Mouse (Mus musculus) adrenal gland, adult 18-20 months (tissue): ENCODE measurements around the gene Zfp616. TPM values are rescaled to one million over a fixed set of nuclear protein-coding genes. Genes with fewer than 3 reads are reported as not detected.

Source experiments
- DNase-seq, 2 experiments: peaks; one replicate each; pipeline ENCODE4 v3.0.0; 2021 to 2022; ENCODE audit warnings: low spot score in 2 of 2
- long read RNA-seq, 2 experiments: library from polyadenylated mRNA; stranded (forward); transcript quantifications; one replicate each; pipeline ENCODE4 v2.0.0; 2021
- total RNA-seq, 2 experiments: library from RNA; stranded (reverse); gene quantifications; 1 replicate in 1 of 2; 2 replicates in 1 of 2; pipeline ENCODE4 v1.2.3; 2021

Zfp616 gene
- not detected for total RNA-seq
- long read RNA-seq, experiment 1 = 0 reads
- long read RNA-seq, experiment 2 = 0 reads

DNA sequence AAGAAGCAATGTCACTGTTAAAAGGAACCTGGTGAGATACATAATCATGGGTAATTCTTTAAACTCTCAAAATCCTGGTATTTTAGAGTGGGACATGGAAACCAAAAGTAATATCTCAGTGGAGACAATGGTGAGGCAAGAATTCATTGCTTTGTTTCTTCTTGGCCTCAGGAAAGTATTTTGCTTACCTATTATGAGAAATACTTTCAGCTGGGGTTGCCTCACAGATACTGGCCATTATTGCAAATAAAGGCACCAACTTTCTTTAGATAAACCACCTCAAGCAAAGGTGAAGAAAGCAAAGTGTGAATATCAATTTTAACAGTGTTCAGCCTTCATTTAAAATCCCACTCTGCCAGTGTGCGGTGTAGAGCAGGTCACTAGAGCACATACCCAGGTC, at the start of gene Zfp616:
Gene Zfp616 (plus strand): TSS at position 301 of the 400 bp plus-strand sequence.
- no peak for DNase-seq

DNA sequence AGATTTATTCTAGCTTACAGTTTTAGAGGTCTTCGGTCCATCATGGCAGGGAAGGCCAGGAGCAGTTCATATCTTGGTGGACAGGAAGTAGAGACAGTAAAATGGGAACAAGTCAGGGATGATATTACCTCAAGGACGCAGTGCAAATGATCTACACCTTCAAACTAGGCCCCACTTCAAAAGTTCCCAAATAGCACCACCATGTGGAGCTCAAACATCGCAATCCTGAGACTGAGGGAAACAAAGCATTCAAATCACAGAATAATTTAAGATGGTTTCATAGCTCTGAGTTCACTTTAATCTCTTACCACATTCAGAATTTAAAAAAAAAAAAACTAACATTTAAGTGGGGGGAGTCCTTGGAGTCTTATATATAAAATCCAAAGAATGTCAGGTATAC, 18.4 kb upstream of the Zfp616 start:
- DNase-seq = no peak

DNA sequence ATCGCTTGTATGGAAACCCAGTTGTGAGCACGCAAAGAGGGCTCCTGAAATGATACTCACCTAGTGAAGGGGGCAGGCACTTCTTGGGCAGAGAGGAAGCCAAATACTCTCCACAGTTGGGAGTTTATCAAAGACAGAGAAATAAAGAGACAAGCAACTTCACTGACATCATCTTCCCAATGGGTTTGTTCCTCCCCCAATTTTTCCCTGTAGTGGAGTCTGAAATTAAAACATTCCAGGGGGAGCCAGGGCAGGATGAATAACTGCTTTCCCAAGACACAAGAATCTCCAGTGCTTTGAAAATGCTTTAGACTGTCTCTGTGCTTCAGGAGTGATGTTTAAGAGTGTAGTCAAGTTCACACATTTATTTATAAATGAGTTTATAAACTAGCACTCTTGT, 13.3 kb upstream of the Zfp616 start, which contains the start of the genes Olfr139 and Olfr399:
Gene Olfr139 (minus strand): TSS at position 101 of the 400 bp plus-strand sequence.
Gene Olfr399 (minus strand): TSS at position 165 of the 400 bp plus-strand sequence.
- DNase-seq = no peak

- DNase-seq = no peak
These were observed 31.0 kb downstream of the Zfp616 start for GRCm38 (mm10) chr11:74100724-74101123.

DNA sequence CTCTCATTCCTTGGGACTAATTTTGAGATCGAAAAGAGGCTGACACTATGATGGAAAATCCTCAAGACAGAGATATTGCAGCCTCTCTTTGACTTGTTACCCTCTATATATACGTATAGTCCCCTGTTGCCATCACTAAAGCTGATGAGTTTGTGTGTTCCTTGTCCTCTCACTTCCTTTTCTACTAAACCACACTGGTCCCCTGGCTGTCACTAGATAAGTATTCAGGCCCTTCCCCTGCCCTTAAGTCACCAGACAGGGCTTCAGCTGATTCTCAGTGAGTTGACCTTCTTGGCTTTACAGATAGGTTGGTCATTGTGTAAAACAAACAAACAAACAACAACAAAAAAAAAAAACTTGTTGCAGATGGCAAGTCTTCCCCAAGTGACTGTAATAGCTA, 31.8 kb downstream of the Zfp616 start:
- DNase-seq = no peak

DNA sequence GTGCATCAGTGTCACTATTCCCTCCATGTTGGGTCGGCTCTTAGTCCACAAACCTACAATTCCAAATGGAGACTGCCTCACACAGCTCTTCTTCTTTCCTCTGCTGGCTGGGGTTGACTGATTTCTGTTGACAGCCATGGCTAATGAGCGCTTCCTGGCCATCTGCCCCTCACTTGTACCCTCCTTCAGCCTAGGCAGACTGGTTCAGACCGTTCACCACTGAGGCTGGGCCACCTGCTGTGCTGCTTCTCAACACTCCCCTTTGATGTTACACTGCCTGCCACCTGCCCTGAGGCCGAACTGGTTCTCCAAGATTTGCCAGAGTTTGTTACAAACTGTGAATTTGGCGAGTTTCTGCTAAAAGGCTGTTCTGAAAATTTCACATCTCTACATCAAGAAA, 35.3 kb downstream of the Zfp616 start:
- no peak for DNase-seq

GRCm38 (mm10) chr11:74113412-74113811, 43.7 kb downstream of the Zfp616 start, which contains the start of gene Olfr401:
Gene Olfr401 (plus strand): TSS chr11:74113712.
- no peak for DNase-seq

Other genes with a start within 250 kb of the Zfp616 start
- not detected for gene Olfr393, start 218.5 kb upstream of the Zfp616 start, total RNA-seq
- gene Olfr394, start 179.2 kb upstream of the Zfp616 start, total RNA-seq = not detected
- not detected for gene Olfr395, start 160.7 kb upstream of the Zfp616 start, total RNA-seq
- gene Olfr23, start 133.3 kb upstream of the Zfp616 start, total RNA-seq = not detected
- not detected for gene Olfr397, start 109.1 kb upstream of the Zfp616 start, total RNA-seq
- gene Olfr398, start 79.5 kb upstream of the Zfp616 start, total RNA-seq = not detected
- not detected for gene Olfr139, start 13.4 kb upstream of the Zfp616 start, total RNA-seq
- gene Olfr399, start 13.3 kb upstream of the Zfp616 start, total RNA-seq = not detected
- not detected for gene Olfr401, start 43.8 kb downstream of the Zfp616 start, total RNA-seq
- not detected for gene Olfr402, start 83.6 kb downstream of the Zfp616 start, total RNA-seq
- gene Olfr403, start 116.3 kb downstream of the Zfp616 start, total RNA-seq = not detected
- not detected for gene Olfr43, start 141.4 kb downstream of the Zfp616 start, total RNA-seq
- not detected for gene Olfr406, start 189.9 kb downstream of the Zfp616 start, total RNA-seq
- not detected for gene Olfr59, start 213.8 kb downstream of the Zfp616 start, total RNA-seq